8 mouse cellular contexts compared by ENCODE assay signal in the genomic region with DNA sequence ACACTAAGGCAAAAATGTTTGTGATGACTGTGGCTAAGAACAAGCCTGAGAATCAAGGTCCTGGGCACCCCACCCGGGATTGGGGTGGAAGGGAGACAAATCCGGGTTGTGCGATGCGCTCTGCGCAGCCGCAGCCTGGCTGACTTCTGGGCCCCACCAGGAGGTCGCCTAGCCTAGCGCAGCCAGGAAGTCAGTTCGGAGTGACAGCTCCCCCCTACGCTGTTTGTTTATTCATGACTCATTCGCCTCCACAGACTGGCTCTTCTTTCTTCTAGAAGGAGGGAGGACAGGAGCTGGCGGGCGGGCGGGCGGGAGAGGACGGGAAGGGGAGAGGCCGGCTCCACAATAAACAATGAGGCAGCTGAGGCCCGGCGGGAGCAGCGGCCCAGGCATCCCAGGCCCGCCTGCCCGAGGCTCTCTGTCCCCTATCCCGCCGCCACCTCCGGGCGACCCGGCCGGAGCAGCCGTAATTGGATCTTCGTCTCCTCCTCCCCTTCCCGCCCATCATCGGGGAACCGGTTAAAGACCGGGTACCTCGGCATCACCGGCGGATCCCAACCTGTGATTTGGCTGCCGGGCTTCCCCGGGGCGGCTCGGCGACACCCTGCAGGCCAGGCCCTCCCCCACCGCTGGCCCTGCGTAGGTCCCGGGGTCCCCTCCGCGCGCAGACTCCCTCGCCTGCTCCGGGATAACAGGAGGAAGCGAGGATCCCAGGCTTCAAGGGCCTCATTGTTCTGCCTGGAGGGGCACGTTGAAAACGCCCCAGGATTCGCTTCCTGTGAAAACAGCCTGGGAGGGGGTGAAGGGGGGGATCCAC.
DNase-seq lines count a peak whose midpoint lies in the region; ATAC-seq lines count a peak whose summit lies in the region.

No protein-coding gene starts in this region.

- DNase-seq in adrenal gland, adult (ENCODE audit: inconsistent age in 2 of 2, low spot score in 1 of 2): peak; percentile 92 to 96
- DNase-seq in embryo, embryonic 11.5 days (ENCODE audit: low read depth, low spot score): peak; percentile 74
- DNase-seq in heart, adult 11 months: peak; percentile 99
- peak; percentile 83 for DNase-seq in kidney, adult 11 months
- peak; percentile 91 for DNase-seq in left cerebral cortex, postnatal 4 days
- DNase-seq in midbrain, embryonic 11.5 days (ENCODE audit: low spot score, missing footprints): peak; percentile 98
- peak; percentile 86 for DNase-seq in skeletal muscle tissue, adult 2 months (ENCODE audit: low read depth, low spot score)

- peak overlapping the region; percentile 85 for H3K9ac ChIP-seq in midbrain, embryonic 11.5 days (ENCODE audit: low read length)

- H3K4me1 ChIP-seq in midbrain, embryonic 11.5 days (ENCODE audit: control insufficient read depth, insufficient read depth, low read length): peaks cover 29% of the 10 kb centered on the region

- no peaks in the 10 kb centered on the region for H3K36me3 ChIP-seq in midbrain, embryonic 11.5 days (ENCODE audit: control insufficient read depth, insufficient read depth, low read length)

- intact Hi-C loops in left cerebral cortex, postnatal 4 days (cut with DNase I): loop anchor here (2.0 kb wide), 1 partner anchor 77 kb away; no protein-coding TSS in a partner anchor

- peak; percentile 91 for ATAC-seq in midbrain, embryonic 11.5 days (ENCODE audit: low FRiP score)
- ATAC-seq in erythroid progenitor cell, adult 5-6 weeks (replicated peaks; ENCODE audit: low FRiP score, poor library complexity, severe bottlenecking): no peak

- H3K27ac ChIP-seq in midbrain, embryonic 11.5 days (ENCODE audit: low read depth, low read length): peak overlapping the region; percentile 100

- H3K27me3 ChIP-seq in midbrain, embryonic 11.5 days (ENCODE audit: control insufficient read depth, insufficient read depth, low read length): no peaks in the 10 kb centered on the region

- WGBS in midbrain, embryonic 11.5 days: 0% methylated on average over 52 of the region's 54 CpGs

- H3K9me3 ChIP-seq in midbrain, embryonic 11.5 days (ENCODE audit: control insufficient read depth, low read length): no peaks in the 10 kb centered on the region

- peak overlapping the region; percentile 46 for H3K4me2 ChIP-seq in midbrain, embryonic 11.5 days

- peak overlapping the region; percentile 27 for H3K4me3 ChIP-seq in midbrain, embryonic 11.5 days (ENCODE audit: low read depth, low read length)
